Mouse (Mus musculus): ENCODE results near the gene Cox7a2l.

- TF ChIP-seq CTCF (IDR thresholded peaks at IDR 0.05; ENCODE audit: extremely low read depth, insufficient read length, insufficient replicate concordance, low read depth, low read length) (no peak), POLR2A (IDR thresholded peaks at IDR 0.05; ENCODE audit: low read depth, low read length) (no peak)
Measured at GRCm38 (mm10) chr17:83538141-83538540, 21.0 kb upstream of the Cox7a2l start.
